14 mouse cellular contexts compared by ENCODE assay signal in the genomic region with DNA sequence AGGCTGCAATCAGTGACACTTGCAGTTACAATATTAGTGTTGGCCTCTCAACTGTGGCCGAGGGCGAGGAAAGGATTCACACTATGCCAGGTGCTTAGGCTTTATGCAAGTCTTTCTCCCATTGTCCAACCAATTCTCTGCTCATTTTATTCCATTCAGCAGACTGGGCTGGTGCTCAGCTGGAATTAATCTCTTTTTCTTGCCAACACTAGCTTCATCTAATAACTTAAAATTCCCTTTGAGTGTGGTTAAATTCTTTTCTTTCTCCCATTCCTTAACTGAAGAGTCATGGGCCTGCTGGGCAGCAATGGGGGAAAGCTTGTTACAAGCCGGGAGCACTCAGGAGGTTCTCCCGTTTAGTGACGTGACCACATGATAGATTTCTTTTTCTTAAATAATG.
"Had no signal": no experiment of that assay in that cellular context is flagged by ENCODE, and none has a peak within 500 bp of the region (broad histone marks: within the 10 kb centered on the region; RNA-seq: fewer than 3 reads in every experiment).

No protein-coding gene starts in this region.

- H3K27me3 ChIP-seq: midbrain, embryonic 12.5 days; neural tube, embryonic 12.5 days; stomach, embryonic 15.5 days had no signal

- H3K4me1 ChIP-seq: neural tube, embryonic 12.5 days; stomach, embryonic 15.5 days had no signal

- H3K27ac ChIP-seq: midbrain, embryonic 10.5 days; midbrain, embryonic 12.5 days; neural tube, embryonic 12.5 days; stomach, embryonic 15.5 days; stomach, postnatal 0 days had no signal

- DNase-seq: lung, adult 18-20 months; lung, embryonic 14.5 days; lung, postnatal 10 days; lung, postnatal 4 days; midbrain, embryonic 14.5 days; right cerebral cortex, postnatal 14 days; thymus, adult 2 months; thymus, postnatal 25 days; thymus, postnatal 4 days had no signal

- H3K4me2 ChIP-seq: lung, embryonic 14.5 days; midbrain, embryonic 12.5 days; neural tube, embryonic 12.5 days; stomach, embryonic 15.5 days had no signal

- H3K9me3 ChIP-seq: midbrain, embryonic 10.5 days; midbrain, embryonic 12.5 days; neural tube, embryonic 12.5 days; stomach, embryonic 15.5 days had no signal

- H3K36me3 ChIP-seq: stomach, embryonic 15.5 days had no signal

- H3K4me3 ChIP-seq: midbrain, embryonic 10.5 days; midbrain, embryonic 12.5 days; neural tube, embryonic 12.5 days; stomach, embryonic 15.5 days had no signal

- H3K9ac ChIP-seq: lung, embryonic 14.5 days; midbrain, embryonic 12.5 days; neural tube, embryonic 12.5 days; stomach, embryonic 15.5 days had no signal
